Mouse (Mus musculus): ENCODE measurements at regions not wholly inside any gene's neighbourhood (a gene's known extent, or its start where the extent isn't known, plus 50 kb on each side); places are given as distances from the start of the nearest gene placed in this dataset.
A peak's percentile ranks its signal among the peaks of the same experiment; 100 is the strongest.

DNA sequence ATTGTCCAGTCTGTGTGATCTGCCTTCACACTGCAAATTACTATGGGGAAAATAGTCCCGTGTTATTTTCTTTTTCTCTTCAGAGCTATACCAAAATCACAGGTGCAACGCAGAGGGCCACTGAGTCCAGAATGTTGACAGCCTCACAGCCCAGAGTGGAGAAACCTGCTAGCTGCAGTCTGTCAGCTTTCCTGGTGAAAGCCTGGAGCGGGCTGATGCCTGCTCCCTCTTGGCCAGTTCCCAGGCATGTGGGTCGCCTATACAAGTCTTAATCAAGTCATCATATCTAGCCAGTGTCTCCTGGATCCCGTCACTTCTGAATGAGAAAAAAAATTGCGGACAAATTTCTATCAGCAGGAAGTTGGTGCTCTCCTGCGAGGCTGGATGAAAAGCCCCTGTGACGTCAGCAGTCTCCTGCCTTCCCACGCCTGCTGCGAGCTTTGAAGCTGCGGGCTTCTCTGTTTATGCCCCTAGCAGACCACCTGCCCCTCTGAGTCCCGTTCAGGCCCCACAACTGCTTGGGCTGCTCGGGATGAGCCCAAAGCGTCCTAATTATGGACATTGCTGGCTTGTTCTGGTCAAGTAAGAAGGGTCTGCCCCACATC is 227.1 kb upstream of the Hes1 start:
- WGBS = 6% methylated on average over 14 of the region's 14 CpGs
- peak; percentile 17; the same call in 1 of the 2 replicates for ATAC-seq (ENCODE audit: low FRiP score)
- TF ChIP-seq CTCF (IDR thresholded peaks at IDR 0.05) = no peak
- peak overlapping the region; percentile 52 for H3K4me2 ChIP-seq (ENCODE audit: low read depth, low read length, poor library complexity, severe bottlenecking)
- H3K27ac ChIP-seq (ENCODE audit: low read depth, low read length) = no peak overlapping the region
- peak overlapping the region; percentile 15 for H3K4me3 ChIP-seq (ENCODE audit: low read depth, low read length)
- peak overlapping the region; percentile 2; the same call in 1 of the 2 replicates for H3K9ac ChIP-seq (replicated peaks; ENCODE audit: low read length, poor library complexity, severe bottlenecking)
- peak; percentile 51 for DNase-seq (ENCODE audit: low spot score)
- no peaks in the 10 kb centered on the region; the same call in 1 of the 2 replicates for H3K27me3 ChIP-seq (ENCODE audit: insufficient read depth, low read length)
- no peaks in the 10 kb centered on the region for H3K9me3 ChIP-seq (ENCODE audit: low read length)
- no peaks in the 10 kb centered on the region for H3K36me3 ChIP-seq (ENCODE audit: insufficient read depth, low read length)
- H3K4me1 ChIP-seq (ENCODE audit: insufficient read depth, low read length) = no peaks in the 10 kb centered on the region; the same call in 1 of the 2 replicates

DNA sequence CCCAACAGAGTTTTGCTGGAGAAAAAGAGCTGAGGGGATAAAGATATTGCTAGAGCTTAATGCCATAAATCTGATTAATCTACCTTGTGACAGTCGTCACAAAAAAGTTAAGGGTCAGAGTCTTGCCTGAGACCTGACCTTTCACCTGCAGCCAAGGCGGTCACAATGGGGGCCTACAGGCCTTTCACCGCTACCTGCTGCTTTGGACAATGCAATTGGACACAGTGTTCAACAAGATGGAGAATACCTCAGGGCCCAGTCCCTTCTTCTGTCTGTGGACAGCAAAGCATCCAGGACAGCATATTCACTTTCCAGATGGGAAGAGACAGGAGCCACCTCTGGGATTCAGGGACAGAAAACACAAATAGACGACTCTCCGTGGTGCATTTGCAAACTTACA is 226.3 kb upstream of the Hes1 start:
- Histone ChIP-seq H3K4me3 (ENCODE audit: low read depth, low read length) (no peak overlapping the region), H3K9ac (replicated peaks; ENCODE audit: low read length, poor library complexity, severe bottlenecking) (no peak overlapping the region), H3K36me3 (ENCODE audit: insufficient read depth, low read length) (no peaks in the 10 kb centered on the region), H3K4me2 (ENCODE audit: low read depth, low read length, poor library complexity, severe bottlenecking) (no peak overlapping the region), H3K27ac (ENCODE audit: low read depth, low read length) (no peak overlapping the region), H3K9me3 (ENCODE audit: low read length) (no peaks in the 10 kb centered on the region), H3K27me3 (ENCODE audit: insufficient read depth, low read length) (no peaks in the 10 kb centered on the region; the same call in 1 of the 2 replicates), H3K4me1 (ENCODE audit: insufficient read depth, low read length) (no peaks in the 10 kb centered on the region; the same call in 1 of the 2 replicates)
- no peak for TF ChIP-seq CTCF (IDR thresholded peaks at IDR 0.05)
- WGBS = 36% methylated on average over 5 of the region's 5 CpGs
- ATAC-seq (ENCODE audit: low FRiP score) (no peak), DNase-seq (ENCODE audit: low spot score) (no peak)

DNA sequence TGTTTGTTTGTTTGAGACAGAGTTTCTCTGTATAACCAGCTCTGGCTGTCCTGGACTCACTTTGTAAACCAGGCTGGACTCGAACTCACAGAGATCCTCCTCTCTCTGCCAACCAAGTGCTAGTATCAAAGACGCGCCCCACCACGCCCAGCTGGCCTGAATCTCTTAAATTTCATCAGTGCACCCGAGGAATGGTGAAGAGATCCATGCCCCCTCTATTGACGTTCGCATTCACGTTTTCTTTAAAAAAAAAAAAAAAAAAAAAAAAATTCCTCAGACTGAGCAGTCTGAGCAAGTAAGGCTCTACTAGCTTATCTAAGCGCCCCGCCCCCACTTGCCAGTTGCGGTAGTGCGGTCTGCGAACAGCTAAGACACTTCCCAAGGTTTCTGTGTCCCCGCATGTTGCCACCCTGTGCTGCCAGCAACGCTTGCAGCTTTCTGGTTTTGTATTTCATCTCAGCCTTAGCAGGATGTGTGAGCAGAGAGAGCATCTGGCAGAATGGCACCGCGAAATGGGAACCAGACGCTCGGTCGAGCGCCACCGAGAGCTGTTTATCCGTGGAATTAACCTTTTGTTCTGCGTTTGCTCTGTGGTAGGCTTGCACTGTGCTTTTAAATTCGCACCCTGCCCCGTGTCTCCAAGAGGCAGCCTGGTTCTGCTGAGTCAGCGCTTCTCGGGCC is 225.1 kb upstream of the Hes1 start:
- Histone ChIP-seq H3K27me3 (ENCODE audit: insufficient read depth, low read length) (no peaks in the 10 kb centered on the region; the same call in 1 of the 2 replicates), H3K36me3 (ENCODE audit: insufficient read depth, low read length) (no peaks in the 10 kb centered on the region), H3K9ac (replicated peaks; ENCODE audit: low read length, poor library complexity, severe bottlenecking) (no peak overlapping the region), H3K9me3 (ENCODE audit: low read length) (no peaks in the 10 kb centered on the region), H3K4me3 (ENCODE audit: low read depth, low read length) (peak overlapping the region; percentile 28), H3K4me1 (ENCODE audit: insufficient read depth, low read length) (no peaks in the 10 kb centered on the region; the same call in 1 of the 2 replicates), H3K4me2 (ENCODE audit: low read depth, low read length, poor library complexity, severe bottlenecking) (peak overlapping the region; percentile 55), H3K27ac (ENCODE audit: low read depth, low read length) (no peak overlapping the region)
- ATAC-seq (ENCODE audit: low FRiP score) (peak; percentile 22; the same call in 1 of the 2 replicates), DNase-seq (ENCODE audit: low spot score) (peak; percentile 77)
- WGBS = 7% methylated on average over 28 of the region's 28 CpGs
- TF ChIP-seq CTCF (IDR thresholded peaks at IDR 0.05) = no peak

DNA sequence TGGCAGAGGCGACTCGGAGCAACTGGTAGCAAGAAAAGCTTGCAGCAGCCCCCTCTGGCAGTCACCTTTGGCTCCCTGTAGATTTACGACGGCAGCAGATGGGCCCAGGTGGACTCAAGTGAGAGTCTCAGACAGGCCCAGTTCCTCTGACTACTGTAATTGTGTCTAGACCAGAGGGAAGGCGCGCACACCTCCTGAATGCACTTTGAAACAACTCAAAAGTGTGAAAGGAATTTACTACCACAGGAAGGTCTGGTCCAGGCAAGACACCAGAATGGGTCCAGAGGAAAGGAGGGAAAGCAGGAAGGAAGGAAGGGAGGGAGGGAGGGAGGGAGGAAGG is 224.6 kb upstream of the Hes1 start:
- Histone ChIP-seq H3K27me3 (ENCODE audit: insufficient read depth, low read length) (no peaks in the 10 kb centered on the region; the same call in 1 of the 2 replicates), H3K9me3 (ENCODE audit: low read length) (no peaks in the 10 kb centered on the region), H3K36me3 (ENCODE audit: insufficient read depth, low read length) (no peaks in the 10 kb centered on the region), H3K9ac (replicated peaks; ENCODE audit: low read length, poor library complexity, severe bottlenecking) (no peak overlapping the region), H3K4me3 (ENCODE audit: low read depth, low read length) (peak overlapping the region; percentile 28; the same call in 1 of the 2 replicates), H3K4me1 (ENCODE audit: insufficient read depth, low read length) (no peaks in the 10 kb centered on the region; the same call in 1 of the 2 replicates), H3K27ac (ENCODE audit: low read depth, low read length) (no peak overlapping the region), H3K4me2 (ENCODE audit: low read depth, low read length, poor library complexity, severe bottlenecking) (peak overlapping the region; percentile 55)
- no peak for ATAC-seq (ENCODE audit: low FRiP score)
- TF ChIP-seq CTCF (IDR thresholded peaks at IDR 0.05) = no peak
- 28% methylated on average over 6 of the region's 6 CpGs for WGBS
- DNase-seq (ENCODE audit: low spot score) = no peak

DNA sequence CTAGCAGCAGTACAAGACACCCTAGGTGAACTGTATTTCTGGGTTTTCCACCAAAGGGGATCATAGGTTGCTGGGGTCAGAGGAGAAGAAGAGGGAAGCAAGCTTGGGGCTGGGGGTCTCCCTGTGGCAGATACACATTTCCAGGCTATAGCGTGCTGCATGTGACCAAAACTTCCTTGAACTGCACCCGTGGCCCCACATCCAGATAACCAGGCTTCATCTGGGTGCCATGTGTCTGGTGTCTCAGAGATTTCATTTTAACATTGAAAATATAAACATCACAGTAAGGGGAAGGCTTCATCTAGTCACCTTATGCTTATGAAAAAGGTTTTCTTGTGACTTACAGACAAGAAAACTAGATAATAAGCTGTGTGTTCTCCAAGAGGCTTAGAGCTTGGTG is 223.8 kb upstream of the Hes1 start:
- H3K4me3 ChIP-seq (ENCODE audit: low read depth, low read length) = no peak overlapping the region
- H3K9ac ChIP-seq (replicated peaks; ENCODE audit: low read length, poor library complexity, severe bottlenecking) = no peak overlapping the region
- no peak overlapping the region for H3K4me2 ChIP-seq (ENCODE audit: low read depth, low read length, poor library complexity, severe bottlenecking)
- H3K27me3 ChIP-seq (ENCODE audit: insufficient read depth, low read length) = no peaks in the 10 kb centered on the region; the same call in 1 of the 2 replicates
- H3K9me3 ChIP-seq (ENCODE audit: low read length) = no peaks in the 10 kb centered on the region
- TF ChIP-seq CTCF (IDR thresholded peaks at IDR 0.05) = no peak
- no peaks in the 10 kb centered on the region; the same call in 1 of the 2 replicates for H3K4me1 ChIP-seq (ENCODE audit: insufficient read depth, low read length)
- DNase-seq (ENCODE audit: low spot score) (no peak), ATAC-seq (ENCODE audit: low FRiP score) (no peak)
- WGBS = 95% methylated on average over 2 of the region's 2 CpGs
- H3K36me3 ChIP-seq (ENCODE audit: insufficient read depth, low read length) = no peaks in the 10 kb centered on the region
- H3K27ac ChIP-seq (ENCODE audit: low read depth, low read length) = no peak overlapping the region

DNA sequence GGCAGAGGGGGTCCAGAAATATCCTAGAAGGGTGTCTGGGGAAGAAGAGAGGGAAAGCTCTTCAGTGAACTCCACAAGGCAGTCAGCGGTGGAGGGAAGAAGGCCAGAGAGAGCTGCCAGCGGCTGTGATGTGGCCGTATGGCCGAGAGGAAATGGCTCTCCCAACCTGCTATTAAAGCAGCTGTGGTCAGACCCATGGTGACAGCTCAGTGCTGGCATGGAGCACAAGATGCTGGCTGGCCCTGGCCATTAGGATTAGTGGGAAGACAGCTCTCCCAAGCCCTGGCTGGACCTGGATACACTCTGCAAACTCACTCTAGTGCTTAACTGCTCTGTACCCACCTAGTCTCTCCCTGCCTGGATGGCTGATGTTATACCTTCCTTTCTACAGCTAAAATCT is 223.1 kb upstream of the Hes1 start:
- TF ChIP-seq CTCF (IDR thresholded peaks at IDR 0.05) = no peak
- Histone ChIP-seq H3K9me3 (ENCODE audit: low read length) (no peaks in the 10 kb centered on the region), H3K27ac (ENCODE audit: low read depth, low read length) (no peak overlapping the region), H3K9ac (replicated peaks; ENCODE audit: low read length, poor library complexity, severe bottlenecking) (no peak overlapping the region), H3K4me3 (ENCODE audit: low read depth, low read length) (no peak overlapping the region), H3K4me2 (ENCODE audit: low read depth, low read length, poor library complexity, severe bottlenecking) (no peak overlapping the region), H3K36me3 (ENCODE audit: insufficient read depth, low read length) (no peaks in the 10 kb centered on the region), H3K4me1 (ENCODE audit: insufficient read depth, low read length) (no peaks in the 10 kb centered on the region; the same call in 1 of the 2 replicates), H3K27me3 (ENCODE audit: insufficient read depth, low read length) (no peaks in the 10 kb centered on the region; the same call in 1 of the 2 replicates)
- 72% methylated on average over 4 of the region's 4 CpGs for WGBS
- ATAC-seq (ENCODE audit: low FRiP score) = no peak
- peak; percentile 29 for DNase-seq (ENCODE audit: low spot score)

All from midbrain, postnatal 0 days (tissue).